Mouse (Mus musculus) testis, adult 2 months (tissue): Measurements from ENCODE around the gene Ctnna3.

Experiments
- CTCF ChIP-seq: fragments of 200-500 bp; IDR thresholded peaks from 2 replicates; pipeline ENCODE4 v1.5.1; 2012; ENCODE audit warnings: low read depth, mild to moderate bottlenecking, inconsistent platforms, low read length, moderate library complexity; ENCODE audit not compliant: control insufficient read depth, insufficient read depth, insufficient replicate concordance
- POLR2A ChIP-seq: fragments of 200-500 bp; IDR thresholded peaks from 2 replicates; pipeline ENCODE4 v1.6.1; 2012; ENCODE audit warnings: low read depth, mild to moderate bottlenecking, inconsistent platforms, low read length, moderate library complexity; ENCODE audit not compliant: control insufficient read depth

GRCm38 (mm10) chr10:64898739-64899138 lies 1468.8 kb downstream of the Ctnna3 start:
- TF ChIP-seq POLR2A, result no peak
- TF ChIP-seq CTCF, result no peak
